In the genomic region with DNA sequence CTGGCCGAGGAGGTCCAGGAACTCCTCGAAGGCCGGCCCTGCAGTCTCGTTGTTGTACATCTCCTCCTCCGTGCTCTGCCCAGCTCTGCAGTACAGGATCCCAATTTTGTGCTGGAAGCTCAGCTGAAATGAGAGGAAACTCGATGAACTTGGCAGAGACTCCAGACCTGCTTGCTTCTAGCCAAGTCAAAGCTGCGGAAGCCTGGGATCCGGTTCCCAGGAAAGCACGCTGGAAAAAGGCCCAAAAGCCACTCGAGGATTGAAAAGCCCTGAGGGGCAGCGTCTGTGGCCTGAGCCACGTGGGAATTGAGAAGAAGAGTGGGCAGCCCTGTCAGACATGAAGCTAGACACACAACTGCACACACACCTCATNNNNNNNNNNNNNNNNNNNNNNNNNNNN, we compare ENCODE assay signal across 9 mouse cellular contexts.
DNase-seq lines count a peak whose midpoint lies in the region; ATAC-seq lines count a peak whose summit lies in the region.
"Had no signal": no experiment of that assay in that cellular context is flagged by ENCODE, and none has a peak within 500 bp of the region (broad histone marks: within the 10 kb centered on the region; RNA-seq: fewer than 3 reads in every experiment).

No protein-coding gene starts in this region.

- H3K4me3 ChIP-seq in hindbrain, embryonic 16.5 days (ENCODE audit: low read length): no peak overlapping the region
- no peak overlapping the region for H3K4me3 ChIP-seq in hindbrain, embryonic 12.5 days
- no peak overlapping the region for H3K4me3 ChIP-seq in kidney, embryonic 15.5 days (replicated peaks)
- H3K4me3 ChIP-seq: liver, embryonic 15.5 days had no signal

- H3K9ac ChIP-seq in hindbrain, embryonic 16.5 days (ENCODE audit: low read depth, low read length): no peak overlapping the region
- H3K9ac ChIP-seq in hindbrain, embryonic 12.5 days: no peak overlapping the region
- H3K9ac ChIP-seq in kidney, embryonic 15.5 days: no peak overlapping the region
- H3K9ac ChIP-seq: liver, embryonic 15.5 days had no signal

- H3K4me2 ChIP-seq in hindbrain, embryonic 16.5 days (ENCODE audit: low read length): no peak overlapping the region
- no peak overlapping the region for H3K4me2 ChIP-seq in hindbrain, embryonic 12.5 days (replicated peaks)
- no peak overlapping the region for H3K4me2 ChIP-seq in kidney, embryonic 15.5 days
- H3K4me2 ChIP-seq: liver, embryonic 15.5 days had no signal

- peaks cover 3% of the 10 kb centered on the region; the same call in 1 of the 2 replicates for H3K36me3 ChIP-seq in hindbrain, embryonic 16.5 days (ENCODE audit: control insufficient read depth, insufficient read depth, low read length)
- peaks cover 42% of the 10 kb centered on the region for H3K36me3 ChIP-seq in hindbrain, embryonic 12.5 days
- peaks cover 65% of the 10 kb centered on the region for H3K36me3 ChIP-seq in kidney, embryonic 15.5 days
- H3K36me3 ChIP-seq: liver, embryonic 15.5 days had no signal

- H3K27me3 ChIP-seq in hindbrain, embryonic 16.5 days (replicated peaks; ENCODE audit: control insufficient read depth, insufficient read depth, low read length): no peaks in the 10 kb centered on the region
- no peaks in the 10 kb centered on the region for H3K27me3 ChIP-seq in hindbrain, embryonic 12.5 days
- no peaks in the 10 kb centered on the region for H3K27me3 ChIP-seq in kidney, embryonic 15.5 days
- H3K27me3 ChIP-seq: liver, embryonic 15.5 days had no signal

- 64% methylated on average over 12 of the region's 12 CpGs for WGBS in hindbrain, embryonic 16.5 days
- WGBS in hindbrain, embryonic 12.5 days: 82% methylated on average over 12 of the region's 12 CpGs
- WGBS in kidney, embryonic 15.5 days: 69% methylated on average over 12 of the region's 12 CpGs

- DNase-seq in adrenal gland, postnatal 36 days: peak; percentile 50 to 67
- DNase-seq in frontal cortex, postnatal 10 days (ENCODE audit: low spot score in 2 of 2): peak; percentile 23 to 42
- DNase-seq in lung, postnatal 14 days: peak; percentile 77
- no peak for DNase-seq in MN1 (ENCODE audit: low spot score)

- H3K4me1 ChIP-seq in hindbrain, embryonic 16.5 days (ENCODE audit: control insufficient read depth, insufficient read depth, low read depth, low read length): peaks cover 7% of the 10 kb centered on the region
- H3K4me1 ChIP-seq in hindbrain, embryonic 12.5 days: peaks cover 4% of the 10 kb centered on the region; the same call in 1 of the 2 replicates
- peaks cover 5% of the 10 kb centered on the region; the same call in 1 of the 2 replicates for H3K4me1 ChIP-seq in kidney, embryonic 15.5 days

- ATAC-seq in hindbrain, embryonic 16.5 days: peak; percentile 73
- no peak for ATAC-seq in hindbrain, embryonic 12.5 days (ENCODE audit: low FRiP score)
- no peak for ATAC-seq in kidney, embryonic 15.5 days (replicated peaks; ENCODE audit: low FRiP score)
- ATAC-seq in megakaryocyte, adult 5-6 weeks (ENCODE audit: poor library complexity, severe bottlenecking): no peak

- no peaks in the 10 kb centered on the region for H3K9me3 ChIP-seq in hindbrain, embryonic 16.5 days (ENCODE audit: control insufficient read depth, low read length)
- H3K9me3 ChIP-seq in hindbrain, embryonic 12.5 days (replicated peaks): no peaks in the 10 kb centered on the region
- no peaks in the 10 kb centered on the region for H3K9me3 ChIP-seq in kidney, embryonic 15.5 days (replicated peaks)
- H3K9me3 ChIP-seq: liver, embryonic 15.5 days had no signal

- peak overlapping the region; percentile 29; the same call in 1 of the 2 replicates for H3K27ac ChIP-seq in hindbrain, embryonic 16.5 days (ENCODE audit: low read depth, low read length)
- no peak overlapping the region for H3K27ac ChIP-seq in hindbrain, embryonic 12.5 days
- H3K27ac ChIP-seq in kidney, embryonic 15.5 days: 0 out of 2 replicates have a peak overlapping the region, but pooled peaks have one; percentile 28
- H3K27ac ChIP-seq: liver, embryonic 15.5 days had no signal
